Mouse (Mus musculus) hindbrain, postnatal 0 days (tissue): ENCODE measurements around the gene Gm21992. TPM values are rescaled to one million over a fixed set of nuclear protein-coding genes. Genes with fewer than 3 reads are reported as not detected.

Experiments
- ATAC-seq: fragments of 200-750 bp; cut with Nextera tagmentation; 2 replicates; pipeline ENCODE4 v1.8.0; 2017; ENCODE audit warnings: mild to moderate bottlenecking, moderate TSS enrichment, moderate library complexity
- DNase-seq: peaks from one replicate; pipeline ENCODE4 v3.0.0-alpha.2; 2015; ENCODE audit warnings: low spot score
- H3K27ac ChIP-seq: fragments of 300-500 bp; sonication (generic); 2 replicates; pipeline ENCODE4 v1.5.1; 2014; ENCODE audit warnings: mild to moderate bottlenecking
- H3K27me3 ChIP-seq: fragments of 300-500 bp; sonication (generic); 2 replicates; pipeline ENCODE4 v1.6.1; 2014; ENCODE audit warnings: low read length, mixed read lengths; ENCODE audit not compliant: insufficient read depth
- H3K36me3 ChIP-seq: fragments of 300-500 bp; sonication (generic); 2 replicates; pipeline ENCODE4 v1.6.1; 2014; ENCODE audit warnings: low read length, mixed read lengths; ENCODE audit not compliant: insufficient read depth
- H3K4me1 ChIP-seq: fragments of 300-500 bp; sonication (generic); 2 replicates; pipeline ENCODE4 v1.6.1; 2014; ENCODE audit warnings: antibody characterized with exemption, low read length, mixed read lengths; ENCODE audit not compliant: insufficient read depth
- H3K4me2 ChIP-seq: fragments of 300-500 bp; sonication (generic); 2 replicates; pipeline ENCODE4 v1.6.1; 2014; ENCODE audit warnings: low read depth, mild to moderate bottlenecking, low read length, moderate library complexity, mixed read lengths
- H3K4me3 ChIP-seq: fragments of 300-500 bp; sonication (generic); 2 replicates; pipeline ENCODE4 v1.5.1; 2014; ENCODE audit warnings: low read length
- H3K9ac ChIP-seq: fragments of 300-500 bp; sonication (generic); replicated peaks from 2 replicates; pipeline ENCODE4 v1.6.1; 2014; ENCODE audit warnings: mild to moderate bottlenecking, low read length, moderate library complexity, mixed read lengths
- H3K9me3 ChIP-seq: fragments of 300-500 bp; sonication (generic); 2 replicates; pipeline ENCODE4 v1.6.1; 2016; ENCODE audit warnings: low read length, mixed read lengths
- CTCF ChIP-seq: IDR thresholded peaks from 2 replicates; pipeline ENCODE4 v1.5.1; 2016; ENCODE audit warnings: antibody characterized with exemption, control low read depth, low read depth
- WGBS: fragments of 180-500 bp; shearing (Covaris S2); extraction: QIAGEN DNeasy Blood & Tissue Kit; methylation state at CpG from one replicate; pipeline ENCODE4 v1.1.7; 2014; 5-methylcytosine and 5-hydroxymethylcytosine counted together
- polyA plus RNA-seq: library from polyadenylated mRNA; unstranded; fragments of >200 nt; fragmentation: Nextera tagmentation; extraction: Ambion mirVana; gene quantifications from 2 replicates; pipeline ENCODE4 v1.2.1, GENCODE M21; 2015
- total RNA-seq: library from RNA; depleted of rRNA; stranded (reverse); fragments of >200 nt; gene quantifications from 2 replicates; pipeline ENCODE4 v1.2.3, GENCODE M21; 2014

Gene Gm21992
- total and polyA plus RNA-seq, 2 experiments from 2014 or later, result 9.8 to 11.9 TPM

DNA sequence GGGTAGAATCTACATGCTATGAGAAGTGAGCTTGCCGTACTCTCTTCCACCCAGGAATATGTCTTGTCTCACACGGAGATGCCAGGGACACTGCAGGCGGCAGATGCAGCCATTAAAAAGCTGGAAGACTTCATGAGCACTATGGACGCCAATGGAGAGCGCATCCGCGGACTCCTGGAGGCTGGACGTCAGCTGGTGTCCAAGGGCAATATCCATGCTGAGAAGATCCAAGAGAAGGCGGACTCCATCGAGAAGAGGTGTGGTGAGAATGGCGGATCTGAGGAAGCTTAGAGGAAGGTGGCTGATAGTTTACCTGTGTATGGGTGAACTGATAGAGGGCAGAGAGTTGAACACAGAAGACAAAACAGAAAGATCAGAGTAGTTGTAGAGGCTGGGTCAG lies 72.4 kb downstream of the Gm21992 start:
- TF ChIP-seq CTCF, result no peak
- H3K27me3 ChIP-seq, result no peaks in the 10 kb centered on the region
- no peaks in the 10 kb centered on the region for H3K4me1 ChIP-seq
- ATAC-seq (no peak), DNase-seq (no peak)
- no peak overlapping the region for H3K4me3 ChIP-seq
- H3K36me3 ChIP-seq, result peaks cover 64% of the 10 kb centered on the region
- H3K9ac ChIP-seq, result no peak overlapping the region
- no peaks in the 10 kb centered on the region for H3K9me3 ChIP-seq
- 86% methylated on average over 11 of the region's 11 CpGs for WGBS
- H3K27ac ChIP-seq, result no peak overlapping the region
- no peak overlapping the region for H3K4me2 ChIP-seq

DNA sequence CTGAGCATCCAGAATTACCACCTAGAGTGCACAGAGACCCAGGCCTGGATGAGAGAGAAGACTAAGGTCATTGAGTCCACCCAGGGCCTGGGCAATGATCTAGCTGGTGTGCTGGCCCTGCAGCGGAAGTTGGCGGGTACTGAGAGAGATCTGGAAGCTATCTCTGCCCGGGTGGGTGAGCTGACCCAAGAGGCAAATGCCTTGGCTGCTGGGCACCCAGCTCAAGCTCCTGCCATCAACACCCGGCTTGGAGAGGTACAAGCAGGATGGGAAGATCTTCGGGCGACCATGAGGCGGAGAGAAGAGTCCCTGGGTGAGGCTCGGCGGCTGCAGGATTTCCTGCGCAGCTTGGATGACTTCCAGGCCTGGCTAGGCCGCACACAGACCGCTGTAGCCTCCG lies 73.5 kb downstream of the Gm21992 start:
- H3K4me3 ChIP-seq, result no peak overlapping the region
- no peak overlapping the region for H3K27ac ChIP-seq
- 83% methylated on average over 13 of the region's 13 CpGs for WGBS
- DNase-seq, result no peak
- H3K4me2 ChIP-seq, result no peak overlapping the region
- no peaks in the 10 kb centered on the region for H3K9me3 ChIP-seq
- peaks cover 70% of the 10 kb centered on the region for H3K36me3 ChIP-seq
- H3K27me3 ChIP-seq, result no peaks in the 10 kb centered on the region
- H3K9ac ChIP-seq, result no peak overlapping the region
- no peak for ATAC-seq
- no peaks in the 10 kb centered on the region for H3K4me1 ChIP-seq
- TF ChIP-seq CTCF, result no peak

DNA sequence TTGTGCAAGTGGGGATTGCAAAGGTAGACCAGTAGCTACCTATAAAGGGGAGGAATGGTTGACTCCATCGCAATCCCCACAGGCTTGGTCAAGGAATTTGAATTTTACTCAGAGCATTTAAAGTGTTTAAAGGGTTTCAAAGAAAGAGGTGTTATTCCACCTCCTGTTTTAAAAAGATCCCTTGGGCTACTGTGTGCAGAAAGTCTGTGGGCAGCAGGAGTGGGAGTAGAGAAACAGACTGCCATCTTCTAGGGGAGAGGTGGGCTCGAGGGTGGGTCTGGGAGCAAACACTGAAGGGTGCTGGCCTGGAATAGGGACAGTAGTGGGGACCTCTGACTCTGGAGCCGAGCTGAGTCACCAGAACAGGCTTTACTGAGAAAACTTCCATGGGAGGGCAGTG lies 78.4 kb downstream of the Gm21992 start:
- ATAC-seq (no peak), DNase-seq (no peak)

DNA sequence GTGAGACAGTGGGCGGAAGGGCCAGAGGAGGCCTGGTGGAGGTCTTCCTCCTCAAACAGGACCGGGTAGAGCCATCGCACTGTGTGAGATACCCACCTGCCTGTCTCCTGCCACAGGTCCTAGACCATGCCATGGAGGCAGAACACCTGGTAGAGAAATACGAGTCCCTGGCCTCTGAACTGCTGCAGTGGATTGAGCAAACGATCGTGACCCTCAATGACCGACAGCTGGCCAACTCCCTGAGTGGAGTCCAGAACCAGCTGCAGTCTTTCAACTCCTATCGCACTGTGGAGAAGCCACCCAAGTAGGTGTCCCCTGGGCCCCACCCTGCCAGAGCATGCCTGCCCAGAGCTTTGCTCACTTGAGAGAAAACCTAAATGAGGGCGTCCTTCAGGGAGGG lies 82.2 kb downstream of the Gm21992 start:
- 91% methylated on average over 9 of the region's 9 CpGs for WGBS
- DNase-seq, result no peak

More for the DNA sequence above, 78.4 kb downstream of the Gm21992 start:
- Histone ChIP-seq H3K4me3 (no peak overlapping the region), H3K9me3 (no peaks in the 10 kb centered on the region), H3K27me3 (no peaks in the 10 kb centered on the region), H3K4me2 (no peak overlapping the region), H3K27ac (no peak overlapping the region), H3K36me3 (peaks cover 63% of the 10 kb centered on the region), H3K4me1 (no peaks in the 10 kb centered on the region), H3K9ac (no peak overlapping the region)
- 86% methylated on average over 3 of the region's 3 CpGs for WGBS
- TF ChIP-seq CTCF, result no peak

DNA sequence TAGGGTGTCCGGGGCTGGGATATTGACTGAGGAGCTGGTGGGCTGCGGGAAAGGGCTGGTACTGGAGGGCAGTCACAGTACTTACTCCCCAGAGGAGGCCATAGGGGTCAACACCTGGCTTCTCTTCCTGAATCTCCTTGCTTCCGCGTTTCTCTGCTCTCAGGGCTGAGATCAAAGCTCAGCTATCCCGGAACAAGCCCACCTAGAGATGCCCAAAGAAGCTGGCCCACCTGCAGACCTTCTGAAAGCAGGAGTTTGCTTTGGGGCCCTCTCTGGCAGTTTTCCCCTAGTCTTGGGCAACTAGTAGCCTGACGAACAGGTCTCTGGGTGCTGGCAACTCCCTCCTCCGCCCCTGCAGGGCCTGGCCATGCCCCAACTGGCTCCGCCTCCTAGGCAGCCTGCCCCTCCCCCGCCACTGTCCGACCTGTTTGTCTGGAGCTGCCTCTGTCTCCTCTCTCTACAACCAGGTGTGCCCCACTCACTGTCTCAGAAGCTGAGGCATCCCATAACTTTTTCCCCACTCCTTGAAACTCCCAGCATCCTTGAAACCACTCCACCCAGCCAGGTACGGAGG lies 90.7 kb downstream of the Gm21992 start:
- DNase-seq (no peak), ATAC-seq (no peak)
- H3K36me3 ChIP-seq, result peaks cover 19% of the 10 kb centered on the region; the same call in 1 of the 2 replicates
- WGBS, result 27% methylated on average over 11 of the region's 11 CpGs
- no peaks in the 10 kb centered on the region for H3K9me3 ChIP-seq
- H3K9ac ChIP-seq, result no peak overlapping the region
- H3K4me3 ChIP-seq, result no peak overlapping the region
- H3K27ac ChIP-seq, result no peak overlapping the region
- no peak overlapping the region for H3K4me2 ChIP-seq
- no peak for TF ChIP-seq CTCF
- no peaks in the 10 kb centered on the region for H3K27me3 ChIP-seq
- H3K4me1 ChIP-seq, result 0 out of 2 replicates have a peak, but pooled peaks cover 3% of the 10 kb centered on the region

More for the DNA sequence above, 82.2 kb downstream of the Gm21992 start:
- H3K4me3 ChIP-seq, result no peak overlapping the region
- H3K9ac ChIP-seq, result no peak overlapping the region
- H3K36me3 ChIP-seq, result peaks cover 59% of the 10 kb centered on the region
- ATAC-seq, result no peak
- H3K27ac ChIP-seq, result no peak overlapping the region
- no peaks in the 10 kb centered on the region for H3K4me1 ChIP-seq
- H3K27me3 ChIP-seq, result no peaks in the 10 kb centered on the region
- no peak for TF ChIP-seq CTCF
- no peak overlapping the region for H3K4me2 ChIP-seq
- no peaks in the 10 kb centered on the region for H3K9me3 ChIP-seq

DNA sequence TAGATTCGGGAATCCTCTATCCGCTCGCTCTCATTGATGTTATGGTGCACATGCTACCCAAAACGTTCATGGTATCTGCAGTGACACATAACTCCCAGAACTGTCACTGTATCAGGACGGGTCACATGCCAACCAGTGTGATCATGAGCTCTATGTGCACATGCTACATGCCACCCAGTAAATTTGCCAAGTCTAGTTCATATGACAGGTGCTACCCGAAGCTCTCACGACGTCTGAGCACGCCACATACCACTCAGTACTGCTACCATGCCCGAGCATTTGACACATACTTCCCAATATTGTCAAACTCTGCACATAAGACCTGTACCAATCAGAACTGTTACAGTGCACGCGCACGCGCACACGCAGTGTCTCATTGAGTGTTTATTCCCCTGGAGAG lies 91.3 kb downstream of the Gm21992 start:
- Histone ChIP-seq H3K4me1 (peaks cover 3% of the 10 kb centered on the region; the same call in 1 of the 2 replicates), H3K27ac (no peak overlapping the region), H3K27me3 (no peaks in the 10 kb centered on the region), H3K4me3 (no peak overlapping the region), H3K4me2 (no peak overlapping the region), H3K9me3 (no peaks in the 10 kb centered on the region), H3K9ac (no peak overlapping the region), H3K36me3 (peaks cover 15% of the 10 kb centered on the region; the same call in 1 of the 2 replicates)
- DNase-seq, result no peak
- ATAC-seq, result no peak
- 86% methylated on average over 15 of the region's 15 CpGs for WGBS
- TF ChIP-seq CTCF, result no peak

DNA sequence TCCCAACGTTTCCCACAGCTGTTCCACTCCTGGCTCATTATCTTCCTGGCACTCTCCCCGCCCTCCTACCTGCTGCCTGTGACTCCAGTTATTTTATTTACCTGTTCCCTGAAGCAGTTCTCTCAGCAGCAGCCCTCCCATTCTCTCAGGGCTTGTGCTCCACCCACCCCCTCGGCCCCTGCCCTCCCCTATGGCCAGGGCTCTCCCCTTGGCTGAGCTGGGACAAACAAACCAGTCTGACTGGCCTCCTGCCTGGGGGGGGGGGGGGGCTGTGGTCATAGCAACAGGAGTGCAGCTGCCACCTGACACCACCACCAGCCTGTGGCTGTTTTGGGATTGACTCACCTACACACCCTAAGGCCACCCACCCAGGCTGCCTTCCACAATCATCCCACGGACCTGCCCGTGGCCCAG lies 92.1 kb downstream of the Gm21992 start:
- peaks cover 12% of the 10 kb centered on the region; the same call in 1 of the 2 replicates for H3K36me3 ChIP-seq
- WGBS, result 22% methylated on average over 5 of the region's 5 CpGs
- H3K27ac ChIP-seq, result no peak overlapping the region
- no peak for DNase-seq
- no peak overlapping the region for H3K9ac ChIP-seq
- no peak for TF ChIP-seq CTCF
- H3K9me3 ChIP-seq, result no peaks in the 10 kb centered on the region
- no peak overlapping the region for H3K4me2 ChIP-seq
- no peaks in the 10 kb centered on the region for H3K27me3 ChIP-seq
- H3K4me3 ChIP-seq, result no peak overlapping the region
- H3K4me1 ChIP-seq, result peaks cover 3% of the 10 kb centered on the region; the same call in 1 of the 2 replicates
- ATAC-seq, result no peak
